Mouse (Mus musculus): ENCODE results near the gene Neurog1.

Neurog1 gene

DNA sequence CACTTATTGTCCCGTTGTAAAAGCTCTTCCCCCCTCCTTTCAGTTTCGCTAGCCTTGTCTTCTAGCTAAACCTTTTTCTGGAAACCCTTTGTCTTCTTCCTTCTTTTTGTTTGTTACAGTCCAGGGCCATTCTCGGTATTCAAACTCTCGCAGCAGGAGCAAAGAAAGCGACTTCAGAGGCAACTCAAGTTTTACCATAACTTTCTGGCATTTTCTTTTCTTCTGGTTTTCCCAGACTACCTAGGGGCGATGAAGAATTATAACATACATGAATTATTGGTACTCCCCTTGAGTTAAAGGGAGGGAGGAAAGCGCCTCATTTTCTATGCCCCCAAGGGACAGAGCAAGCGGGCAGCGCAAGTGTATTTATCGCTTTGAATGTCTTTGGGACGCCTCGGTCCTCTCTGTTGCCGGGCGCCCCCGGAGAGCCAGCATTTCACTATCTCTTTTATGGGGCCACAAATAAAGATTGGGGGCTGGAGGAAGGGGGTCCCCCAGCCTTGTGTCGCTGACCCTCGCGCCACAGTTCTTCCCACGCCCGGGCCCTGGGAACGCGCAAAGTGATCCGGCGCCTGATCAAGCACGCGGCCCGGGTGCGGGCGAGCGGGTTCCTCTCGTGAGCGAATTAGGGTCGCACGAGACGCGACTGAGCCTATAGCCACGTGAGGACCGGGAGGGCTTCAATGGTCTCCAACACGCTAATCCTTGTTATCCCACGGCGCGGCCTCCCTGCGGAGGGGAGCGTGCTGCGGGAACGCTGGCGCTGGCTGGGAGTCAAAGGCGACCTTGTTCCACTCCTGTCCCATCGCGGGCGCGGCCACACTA, 6.4 kb upstream of the Neurog1 start:
- DNase-seq (ENCODE audit: low read depth) = no peak

DNA sequence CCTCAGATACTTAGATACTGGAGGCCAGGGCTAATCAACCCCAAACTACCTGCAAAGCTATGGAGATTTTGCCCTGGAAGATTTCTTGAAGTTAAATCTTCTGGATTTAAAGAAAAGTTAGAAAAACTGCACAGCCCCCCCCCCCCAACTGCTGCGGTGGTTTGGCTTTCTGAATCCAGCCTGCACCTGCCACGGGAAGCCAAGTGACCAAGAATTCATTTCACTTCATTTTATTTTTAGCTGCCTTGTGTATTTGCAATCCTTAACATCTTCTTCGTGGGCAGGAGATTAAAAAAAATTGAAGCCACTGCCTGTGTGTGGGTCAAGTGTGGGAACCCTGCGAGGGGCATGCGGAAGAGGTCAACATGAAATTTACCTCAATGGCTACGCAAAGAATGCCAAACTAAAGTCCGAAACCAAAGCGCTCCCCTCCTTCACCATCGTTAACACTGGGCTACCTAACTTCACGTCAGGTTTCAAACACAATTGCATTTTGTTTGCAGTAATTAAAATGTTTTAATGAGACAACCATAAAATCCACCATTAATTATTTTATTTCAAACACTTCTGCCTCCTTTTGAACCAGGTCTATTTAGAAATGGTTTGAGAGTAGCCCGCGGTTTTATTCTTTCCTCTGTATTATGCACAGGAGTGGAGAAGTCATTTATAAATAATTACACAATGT, 5.6 kb upstream of the Neurog1 start:
- DNase-seq (ENCODE audit: low read depth) = no peak

DNA sequence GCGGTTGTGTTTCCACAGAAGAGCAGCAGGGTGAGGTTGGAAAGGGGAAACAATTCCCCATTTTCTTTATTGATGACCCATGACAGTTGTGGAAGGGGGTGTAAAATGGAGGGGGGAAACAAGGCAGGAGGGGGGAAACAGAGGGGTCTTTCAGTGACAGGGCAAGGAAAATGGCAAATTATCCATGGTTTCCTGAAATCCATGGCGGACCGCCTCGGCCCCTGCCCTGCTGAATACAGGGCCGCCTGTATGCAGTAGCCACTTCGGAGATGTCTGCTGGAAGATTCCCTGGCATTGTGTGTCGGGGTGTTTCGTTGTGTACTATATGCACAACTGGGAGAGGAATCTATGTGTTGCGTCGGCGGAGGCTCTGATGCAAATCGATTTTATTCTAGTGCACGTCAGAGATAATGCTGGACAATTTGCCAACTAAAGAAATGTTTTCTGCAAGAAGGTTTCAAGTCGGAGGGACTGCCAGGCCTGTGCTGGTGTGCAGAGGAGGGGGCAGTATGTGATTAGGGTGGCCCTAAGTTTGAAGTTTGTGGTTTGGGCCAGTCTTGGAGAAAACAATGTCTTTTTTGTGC, 4.8 kb upstream of the Neurog1 start:
- DNase-seq (ENCODE audit: low read depth) = no peak

DNA sequence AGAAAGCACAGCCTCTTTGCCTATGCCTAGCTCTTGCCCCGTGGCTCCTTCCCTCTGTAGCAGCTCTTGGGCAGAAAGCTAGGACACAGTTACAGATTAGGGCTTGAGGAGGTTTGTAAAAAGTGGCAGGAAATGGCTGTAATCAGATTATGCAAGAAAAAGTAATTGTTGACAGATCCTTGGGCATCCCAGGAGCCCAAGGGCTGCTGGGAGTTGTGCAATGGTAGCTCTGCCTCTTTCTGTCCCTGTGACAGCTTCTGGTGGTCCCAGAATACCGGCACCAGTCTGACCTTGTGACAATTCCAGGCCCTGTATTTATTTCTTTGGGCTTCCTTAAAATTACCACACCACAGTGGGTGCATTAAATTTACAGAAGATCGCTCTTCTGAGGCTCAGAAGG, 1.4 kb upstream of the Neurog1 start:
- no peak for DNase-seq (ENCODE audit: low read depth)

DNA sequence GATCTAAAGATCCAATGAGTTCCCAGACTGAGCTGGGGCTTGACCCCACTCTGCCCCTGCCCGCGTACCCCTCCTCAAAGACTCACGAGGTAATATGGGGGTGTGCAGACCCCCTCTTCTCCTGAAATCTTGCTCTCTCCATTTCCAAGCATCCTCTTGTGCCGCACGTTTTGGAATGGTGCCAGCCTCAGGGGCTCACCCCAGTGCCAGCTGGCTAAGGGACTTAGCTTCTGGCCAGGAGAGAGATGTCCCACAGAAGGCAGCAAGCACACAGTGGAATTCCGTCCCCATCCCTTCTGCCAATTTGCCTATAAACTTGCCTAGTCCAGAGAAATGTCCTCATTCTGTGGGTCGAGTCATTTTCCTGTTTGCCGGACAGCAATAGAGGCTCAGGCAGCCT, 820 bp upstream of the Neurog1 start:
- no peak for DNase-seq (ENCODE audit: low read depth)

DNA sequence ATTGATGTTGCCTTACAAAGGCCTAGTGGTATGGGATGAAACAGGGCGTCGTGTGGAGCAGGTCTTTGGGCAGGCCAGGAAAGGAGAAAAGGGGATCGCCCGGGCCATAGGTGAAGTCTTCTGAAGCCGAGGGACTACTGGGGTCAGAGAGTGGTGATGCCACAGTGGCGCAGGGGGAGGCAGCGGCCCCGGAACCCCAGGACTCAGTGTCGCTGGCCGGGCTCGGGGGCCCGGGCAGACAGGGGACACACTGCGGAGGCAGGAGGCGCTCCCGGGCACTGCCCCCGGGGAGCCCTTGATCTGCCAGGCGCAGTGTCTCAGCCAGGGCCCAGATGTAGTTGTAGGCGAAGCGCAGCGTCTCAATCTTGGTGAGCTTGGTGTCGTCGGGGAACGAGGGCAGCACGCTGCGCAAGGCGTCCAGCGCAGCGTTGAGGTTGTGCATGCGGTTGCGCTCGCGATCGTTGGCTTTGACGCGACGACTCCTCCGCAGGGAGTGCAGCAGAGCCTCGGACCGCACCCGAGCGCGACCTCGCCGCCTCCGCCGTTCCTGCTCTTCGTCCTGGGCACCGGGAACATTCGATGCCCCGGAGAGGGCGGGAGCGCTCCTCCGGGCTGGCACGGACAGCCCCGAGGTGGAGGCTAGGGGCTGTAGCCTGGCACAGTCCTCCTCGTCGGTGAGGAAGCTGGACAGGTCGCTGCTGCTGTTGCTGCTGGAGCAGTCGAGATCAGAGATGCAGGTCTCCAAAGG, 613 bp downstream of the Neurog1 start:
- DNase-seq (ENCODE audit: low read depth) = no peak

DNA sequence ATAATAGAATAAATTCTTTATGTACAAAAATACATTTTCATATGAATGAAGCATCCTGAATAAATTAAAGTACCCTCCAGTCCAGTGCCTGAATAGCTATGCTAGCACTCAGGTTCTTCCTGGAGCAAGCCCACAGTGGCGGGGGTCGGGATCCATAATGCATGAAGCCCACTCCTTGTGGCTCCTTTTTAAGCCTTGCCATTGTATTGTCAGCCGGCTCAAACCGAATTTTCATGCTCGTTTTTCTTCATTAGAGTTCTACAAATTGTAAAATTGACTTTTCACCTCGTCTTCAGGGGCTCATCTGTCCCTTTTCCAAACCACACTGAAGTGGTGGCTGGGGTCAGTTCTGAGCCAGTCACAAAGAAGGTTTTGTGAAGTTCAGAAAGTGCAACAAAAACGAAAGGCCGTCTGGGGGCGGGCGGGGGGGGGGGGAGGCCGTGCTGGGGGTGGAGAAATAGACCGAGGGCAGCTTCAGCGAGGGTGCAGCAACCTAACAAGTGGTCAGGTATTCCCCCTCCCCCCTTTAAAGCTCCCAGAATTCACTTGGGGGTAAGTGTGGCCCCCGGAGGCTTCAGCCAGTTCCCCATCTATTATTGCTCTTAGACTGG, 1.3 kb downstream of the Neurog1 start:
- no peak for DNase-seq (ENCODE audit: low read depth)

DNA sequence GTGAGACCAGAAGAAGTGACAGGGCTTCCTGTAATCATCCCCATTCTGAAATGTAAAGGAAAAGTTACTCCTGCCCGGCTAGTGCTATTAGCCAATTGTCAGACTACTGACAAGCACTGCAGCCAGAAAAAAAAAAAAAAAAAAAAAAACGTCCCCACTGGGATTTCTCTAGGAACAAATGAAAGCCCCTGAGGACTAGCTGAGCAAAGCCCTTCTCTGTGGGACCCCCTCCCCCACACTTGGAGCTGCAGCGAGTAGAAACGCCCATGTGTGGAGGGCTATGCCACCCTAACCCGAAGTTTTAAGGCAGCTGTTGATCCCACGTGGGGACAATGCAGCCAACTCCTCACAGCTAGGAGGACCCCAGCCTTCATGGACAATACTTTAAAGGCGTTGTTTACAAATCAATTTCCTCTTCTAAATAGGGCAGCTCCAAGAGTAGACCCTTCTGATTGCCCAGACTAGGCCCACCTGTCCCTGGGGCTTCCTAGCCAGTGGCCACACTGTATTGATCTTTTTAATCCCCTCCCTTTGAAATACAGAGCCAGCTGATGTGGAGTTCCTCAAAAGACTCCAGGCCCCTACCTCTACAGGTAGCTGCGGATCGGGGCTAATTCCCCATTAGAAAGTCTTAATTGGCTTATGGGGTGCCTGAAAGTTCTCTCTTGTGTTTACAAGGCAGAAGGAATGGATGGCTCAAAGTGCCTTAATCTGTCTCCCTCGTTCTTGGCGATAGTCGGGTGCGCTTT, 2.2 kb downstream of the Neurog1 start:
- DNase-seq (ENCODE audit: low read depth) = no peak

DNA sequence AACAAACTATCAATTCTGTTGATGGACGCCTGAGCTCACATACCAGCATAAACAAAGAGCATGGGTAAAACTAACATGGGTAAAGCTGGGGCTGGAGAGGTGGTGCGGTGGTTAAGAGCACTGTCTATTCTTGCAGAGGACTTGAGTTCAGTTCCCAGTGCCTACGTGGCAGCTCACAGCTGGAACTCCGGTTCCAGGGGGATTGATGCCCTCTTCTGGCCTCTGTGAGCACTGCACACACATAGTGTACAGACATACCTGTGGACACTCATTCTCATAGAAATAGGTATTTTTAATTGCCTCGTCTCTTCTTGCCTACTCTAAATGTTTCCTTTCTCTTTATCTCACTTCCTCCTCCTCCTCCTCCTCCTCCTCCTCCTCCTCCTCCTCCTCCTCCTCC, 8.9 kb downstream of the Neurog1 start:
- no peak for DNase-seq (ENCODE audit: low read depth)

DNA sequence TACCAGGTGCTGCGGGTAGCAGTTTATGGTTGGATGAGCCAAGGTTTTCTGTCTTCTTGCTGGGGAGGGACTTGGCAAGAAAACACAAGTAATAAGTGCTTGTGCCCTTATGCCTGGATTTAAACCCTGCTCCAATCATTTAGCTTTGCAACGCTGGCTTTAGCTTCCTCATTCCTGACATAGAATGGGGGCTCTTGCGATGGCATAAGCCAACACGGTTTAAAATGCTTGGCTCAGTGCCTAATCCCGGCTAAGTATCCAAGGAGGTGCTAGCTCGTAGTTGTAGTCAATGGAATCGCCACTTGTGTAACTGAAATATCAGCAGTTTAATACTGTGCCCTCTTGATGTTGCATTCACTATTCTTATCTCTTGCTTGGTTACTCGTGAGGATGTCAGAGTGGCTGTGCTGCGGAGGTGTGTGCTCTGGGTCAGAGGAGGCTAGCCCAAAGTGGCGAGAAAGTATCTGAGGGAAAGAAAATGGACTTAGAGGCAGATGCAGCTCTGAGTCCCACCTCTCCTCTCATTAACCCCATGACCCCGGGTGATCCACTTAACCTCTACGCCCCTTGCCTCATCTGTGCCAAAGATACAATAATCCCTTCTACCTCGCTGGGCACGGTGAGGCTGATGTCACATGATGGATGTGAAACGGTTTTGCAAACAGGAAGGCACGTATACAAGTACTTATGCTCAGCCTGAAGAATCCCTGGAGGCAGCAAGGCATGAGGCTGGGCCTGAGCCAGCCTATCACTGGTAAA, 11.8 kb downstream of the Neurog1 start:
- DNase-seq (ENCODE audit: low read depth) = no peak

DNA sequence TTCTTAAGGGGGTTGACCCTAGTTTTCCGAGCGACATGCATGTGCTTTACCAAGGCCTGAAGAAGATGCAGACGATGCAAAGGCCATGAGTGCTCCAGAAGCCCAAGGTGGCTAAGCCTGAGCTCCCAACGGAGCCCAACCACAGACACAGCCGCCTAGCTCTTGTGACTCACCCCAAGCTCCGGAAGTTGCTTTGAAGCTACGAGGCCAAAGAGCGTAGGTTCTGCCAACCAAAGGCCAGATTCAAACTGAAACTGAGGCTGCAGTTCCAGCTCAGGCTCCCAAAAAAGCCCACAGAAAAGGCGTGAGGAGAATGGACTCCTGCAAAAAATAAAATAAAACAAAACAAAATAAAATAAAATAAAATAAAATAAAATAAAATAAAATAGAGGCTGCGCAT, 14.1 kb downstream of the Neurog1 start:
- no peak for DNase-seq (ENCODE audit: low read depth)

DNA sequence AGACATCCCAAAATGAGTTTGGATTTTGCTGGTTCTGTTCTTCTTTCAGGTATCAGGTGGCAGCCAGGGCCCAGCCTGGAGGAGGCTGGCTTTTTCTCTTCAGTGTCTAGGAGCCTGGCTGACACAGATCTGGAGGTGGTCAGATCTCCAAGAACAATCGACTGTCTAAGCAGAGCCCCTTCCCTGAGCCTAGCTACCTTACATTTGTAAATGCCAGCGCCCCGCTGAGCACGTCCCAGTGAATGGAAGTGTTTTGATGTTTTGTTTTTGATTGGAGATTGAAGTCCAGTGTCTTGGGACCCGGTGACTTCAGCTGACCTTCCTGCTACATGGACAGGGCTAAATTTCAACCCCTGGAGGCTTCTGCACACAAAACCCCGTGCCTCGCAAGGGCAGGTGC, 15.8 kb downstream of the Neurog1 start:
- DNase-seq (ENCODE audit: low read depth) = no peak

DNA sequence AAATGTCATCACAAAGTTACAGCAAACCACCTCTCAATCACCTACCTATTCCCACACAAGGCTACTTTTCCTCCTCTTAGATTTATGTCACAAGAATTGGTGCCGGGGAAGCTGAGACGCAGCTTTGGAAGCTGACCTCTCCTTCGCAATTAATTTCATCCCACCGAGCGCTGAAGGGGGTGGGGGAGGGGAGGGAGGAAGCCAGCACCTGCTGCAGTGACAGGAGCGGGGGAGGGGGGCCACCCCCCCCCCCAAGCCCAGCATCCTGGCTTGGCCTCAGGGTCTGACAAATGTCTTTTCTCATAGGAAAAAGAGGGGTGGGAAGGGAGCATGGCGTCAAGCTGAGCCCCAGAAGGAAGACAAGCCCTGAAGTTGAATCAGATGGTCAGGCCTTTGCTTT, 23.2 kb downstream of the Neurog1 start:
- no peak for DNase-seq (ENCODE audit: low read depth)

DNA sequence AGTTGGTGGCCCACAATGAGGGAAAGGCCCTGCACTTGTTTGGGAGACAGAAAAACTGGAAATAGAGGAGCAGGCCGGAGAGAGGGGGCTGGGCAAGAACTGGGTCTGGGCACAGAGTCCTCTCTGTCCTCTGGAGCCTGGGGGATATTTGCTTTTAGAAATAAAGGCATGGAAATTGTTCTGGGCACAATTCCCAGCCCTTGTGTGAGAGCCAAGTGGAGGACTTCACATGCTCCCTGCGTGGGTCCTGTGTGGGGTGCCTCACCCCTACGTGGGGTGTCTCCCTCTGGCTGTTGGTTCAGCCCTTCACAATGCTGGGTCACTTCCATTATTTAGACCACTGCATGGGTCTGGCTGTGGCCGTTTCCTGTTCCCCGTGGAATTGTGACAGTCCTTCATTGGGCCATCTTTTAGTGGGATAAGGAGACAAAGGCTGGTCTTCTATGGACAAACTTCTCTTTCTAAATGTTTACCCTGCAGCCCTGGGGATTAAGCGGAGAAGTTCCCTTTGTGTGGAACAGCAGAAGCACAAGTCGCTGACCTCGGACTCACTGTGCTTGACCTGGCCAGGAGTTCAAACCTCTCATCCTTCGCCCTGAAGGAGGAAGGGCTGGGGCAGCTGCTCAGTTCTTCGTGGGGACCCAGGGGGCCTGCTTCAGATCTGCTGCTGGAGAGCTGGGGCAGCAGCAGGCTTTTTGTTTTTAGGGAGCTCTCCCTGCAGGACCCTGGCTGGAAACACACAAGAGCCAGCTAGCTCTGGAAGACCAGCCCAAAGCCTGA, 25.6 kb downstream of the Neurog1 start:
- no peak for DNase-seq (ENCODE audit: low read depth)

DNA sequence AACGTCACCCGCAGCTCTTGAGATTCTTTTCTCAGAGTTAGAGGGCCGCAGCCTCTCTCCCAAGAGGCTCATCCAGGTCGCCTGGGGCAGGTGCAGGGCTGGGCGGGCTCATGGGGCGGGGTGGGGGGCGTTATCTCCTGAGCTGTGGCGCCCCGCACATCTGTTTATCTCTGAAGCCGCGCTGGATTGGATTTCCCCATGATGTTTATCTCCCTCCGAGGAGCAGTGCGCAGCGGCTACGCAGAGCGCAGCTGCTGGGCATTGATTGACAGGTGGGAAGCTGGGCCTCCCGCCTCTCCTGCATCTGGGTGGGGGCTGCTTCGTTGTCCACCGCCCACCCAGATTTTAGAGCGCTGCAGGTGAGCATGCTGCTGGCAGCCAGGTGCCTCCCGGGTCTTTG, 28.3 kb downstream of the Neurog1 start:
- no peak for DNase-seq (ENCODE audit: low read depth)

DNA sequence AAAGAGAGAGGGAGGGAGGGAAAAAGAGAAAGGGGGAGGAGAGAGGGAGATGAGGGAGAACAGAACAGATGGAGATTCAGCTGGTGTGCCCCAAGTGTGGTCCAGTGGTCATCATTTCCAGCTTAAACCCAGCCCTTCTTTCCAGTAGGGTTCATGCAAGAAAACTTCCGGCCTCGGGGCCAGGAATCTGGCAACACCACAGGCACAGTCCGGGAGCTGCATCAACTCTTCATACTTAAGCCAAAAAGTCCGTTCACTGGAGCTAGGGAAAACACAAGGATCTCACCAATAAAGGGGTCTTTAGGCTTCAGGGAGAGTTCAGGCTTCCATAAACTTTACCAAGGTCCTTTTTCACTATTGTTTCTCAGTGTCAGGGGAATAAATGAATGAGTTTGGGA, 29.1 kb downstream of the Neurog1 start:
- no peak for DNase-seq (ENCODE audit: low read depth)

DNA sequence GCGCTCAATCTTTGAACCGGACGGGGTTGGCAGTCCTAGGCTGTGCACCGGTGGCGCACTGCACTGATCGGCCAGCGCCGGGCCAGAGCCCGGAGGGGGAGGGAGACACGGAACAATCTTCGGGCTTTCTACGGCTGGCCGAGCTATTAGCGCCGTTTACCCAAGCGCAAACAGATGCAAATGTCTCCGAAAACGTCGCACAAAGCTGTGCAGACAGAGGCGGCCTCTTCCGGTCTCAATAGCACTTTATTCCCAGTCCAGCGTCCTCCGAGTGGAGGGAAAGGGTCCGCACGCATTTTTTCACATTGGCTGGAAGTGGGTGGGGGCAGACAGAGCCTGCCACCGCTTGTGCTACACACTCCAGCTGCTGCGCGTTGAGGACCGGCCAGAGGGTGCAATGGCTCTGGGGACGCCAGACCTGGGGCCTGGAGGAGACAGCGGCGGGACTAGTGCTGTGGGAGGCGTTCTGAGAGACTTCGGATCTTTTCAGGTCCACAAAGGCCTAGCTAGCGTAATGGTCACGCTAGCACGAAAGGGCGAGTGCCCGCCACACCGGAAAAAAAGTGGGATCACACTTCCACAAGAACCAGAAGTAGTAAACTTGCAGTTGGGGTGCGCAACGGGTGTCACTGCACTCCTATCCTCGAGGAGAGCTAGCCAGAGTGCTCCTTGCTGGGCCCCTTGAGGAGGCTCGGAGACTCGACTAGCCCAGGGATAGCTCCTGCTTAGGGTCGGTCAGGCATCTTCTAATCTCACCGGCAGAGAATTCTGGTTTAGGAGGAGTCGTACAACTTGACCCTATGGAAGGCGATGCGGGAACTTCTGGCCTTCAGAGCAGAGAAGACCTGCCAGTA, 29.7 kb downstream of the Neurog1 start:
- DNase-seq (ENCODE audit: low read depth) = no peak

DNA sequence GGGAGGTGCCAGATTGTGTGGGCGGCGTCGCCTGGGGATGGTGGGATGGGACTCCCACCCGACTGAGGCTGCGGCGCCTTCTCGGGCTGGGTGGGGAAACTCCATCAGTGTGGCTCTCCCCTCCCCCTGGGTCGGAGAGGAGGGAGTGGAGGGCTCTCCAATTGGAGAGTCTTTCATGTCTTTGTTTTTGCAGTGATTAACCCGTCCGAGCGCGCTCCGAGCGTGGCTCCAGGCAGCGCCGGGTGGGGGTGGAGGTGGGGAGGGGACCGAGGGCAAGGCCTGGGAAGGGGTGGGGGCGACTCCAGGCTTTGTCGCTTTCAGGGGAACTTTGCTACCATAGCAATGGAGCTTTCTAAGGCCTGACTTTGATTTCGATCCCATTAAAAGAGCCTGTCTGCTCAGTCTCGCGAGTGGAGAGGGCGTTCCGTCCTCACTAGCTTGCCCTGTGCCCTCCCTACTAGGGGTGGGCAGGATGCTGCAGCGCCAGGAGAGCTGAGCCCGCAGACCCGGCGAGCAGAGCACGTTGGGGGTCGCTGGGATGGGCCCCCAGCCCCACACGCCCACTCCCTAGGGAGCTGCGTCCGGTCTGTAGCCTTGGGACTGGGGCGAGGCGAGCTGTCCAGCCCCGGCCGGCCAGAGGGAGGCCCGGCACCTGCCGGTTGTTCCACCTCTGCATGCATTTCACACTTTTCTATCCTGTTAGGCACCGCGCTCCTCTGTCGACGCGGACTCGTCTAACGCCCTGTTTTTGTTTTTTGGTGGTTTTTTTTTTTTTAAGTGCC, 30.6 kb downstream of the Neurog1 start:
- DNase-seq (ENCODE audit: low read depth) = no peak
